Mouse (Mus musculus): Measurements from ENCODE around the gene Gm853. TPM values are rescaled to one million over a fixed set of nuclear protein-coding genes. Genes with fewer than 3 reads are reported as not detected.
A peak's percentile ranks its signal among the peaks of the same experiment; 100 is the strongest.

Gm853 gene
- polyA plus RNA-seq, 1 experiment from 2014 or later = 0.34 TPM

DNA sequence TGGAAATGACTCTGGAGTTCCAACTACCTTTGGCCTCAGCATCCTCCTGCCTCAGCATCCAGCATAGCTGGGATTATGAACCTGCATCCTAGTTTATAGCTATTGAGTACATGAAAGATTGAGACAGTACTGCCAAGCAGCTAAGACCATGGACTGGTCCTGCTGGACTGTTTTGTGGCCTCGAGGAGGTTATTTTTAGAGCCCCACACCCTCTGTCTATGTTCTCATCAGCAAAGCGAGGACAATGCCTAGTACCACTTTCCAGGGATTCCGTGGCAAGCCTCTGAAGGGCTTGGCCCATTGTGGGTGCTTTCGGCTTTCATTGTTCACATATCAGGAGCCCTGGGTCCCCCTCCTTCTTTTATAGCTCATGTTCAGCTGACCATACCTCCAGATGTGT is 51.8 kb downstream of the Gm853 start:
- WGBS = 84% methylated on average over 4 of the region's 4 CpGs
- peaks cover 15% of the 10 kb centered on the region for H3K27me3 ChIP-seq
- no peaks in the 10 kb centered on the region for H3K9me3 ChIP-seq
- H3K27ac ChIP-seq (replicated peaks) = no peak overlapping the region
- no peaks in the 10 kb centered on the region for H3K36me3 ChIP-seq
- no peak overlapping the region for H3K4me3 ChIP-seq
- no peak overlapping the region for H3K9ac ChIP-seq (replicated peaks)
- H3K4me1 ChIP-seq = peaks cover 21% of the 10 kb centered on the region
- H3K4me2 ChIP-seq (replicated peaks) = no peak overlapping the region
- no peak for ATAC-seq (replicated peaks)

DNA sequence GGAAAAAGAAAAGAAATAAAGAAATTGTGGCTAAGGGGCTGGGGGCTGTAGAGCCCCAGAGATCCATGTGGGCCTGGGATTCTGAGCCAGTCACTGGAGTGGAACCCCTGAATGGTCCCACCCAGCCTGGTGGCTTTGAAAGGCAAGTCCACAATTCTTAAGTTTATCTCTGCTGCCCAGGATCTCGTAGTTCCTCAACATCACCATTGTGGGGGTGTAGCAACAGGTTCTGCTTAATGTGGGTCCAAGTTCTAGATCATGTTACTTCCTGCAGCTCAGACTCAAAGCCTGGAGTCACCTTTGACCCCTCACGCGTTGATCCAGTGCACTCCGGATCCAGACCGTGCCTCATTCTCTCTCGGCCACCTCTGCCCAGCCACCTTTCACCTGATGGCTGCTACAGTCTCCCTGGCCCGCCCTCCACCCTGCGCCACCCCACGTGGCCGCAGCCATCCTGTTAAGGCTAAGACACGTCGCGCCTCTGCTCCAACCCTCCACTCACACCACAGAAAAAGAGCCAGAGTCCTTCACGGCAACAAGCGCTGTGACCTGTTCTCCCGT is 52.7 kb downstream of the Gm853 start:
- Histone ChIP-seq H3K9me3 (no peaks in the 10 kb centered on the region), H3K27ac (replicated peaks) (no peak overlapping the region), H3K4me1 (peaks cover 13% of the 10 kb centered on the region), H3K36me3 (no peaks in the 10 kb centered on the region), H3K4me2 (replicated peaks) (no peak overlapping the region), H3K4me3 (no peak overlapping the region), H3K27me3 (peaks cover 11% of the 10 kb centered on the region), H3K9ac (replicated peaks) (no peak overlapping the region)
- ATAC-seq (replicated peaks) = no peak
- WGBS = 91% methylated on average over 16 of the region's 16 CpGs

DNA sequence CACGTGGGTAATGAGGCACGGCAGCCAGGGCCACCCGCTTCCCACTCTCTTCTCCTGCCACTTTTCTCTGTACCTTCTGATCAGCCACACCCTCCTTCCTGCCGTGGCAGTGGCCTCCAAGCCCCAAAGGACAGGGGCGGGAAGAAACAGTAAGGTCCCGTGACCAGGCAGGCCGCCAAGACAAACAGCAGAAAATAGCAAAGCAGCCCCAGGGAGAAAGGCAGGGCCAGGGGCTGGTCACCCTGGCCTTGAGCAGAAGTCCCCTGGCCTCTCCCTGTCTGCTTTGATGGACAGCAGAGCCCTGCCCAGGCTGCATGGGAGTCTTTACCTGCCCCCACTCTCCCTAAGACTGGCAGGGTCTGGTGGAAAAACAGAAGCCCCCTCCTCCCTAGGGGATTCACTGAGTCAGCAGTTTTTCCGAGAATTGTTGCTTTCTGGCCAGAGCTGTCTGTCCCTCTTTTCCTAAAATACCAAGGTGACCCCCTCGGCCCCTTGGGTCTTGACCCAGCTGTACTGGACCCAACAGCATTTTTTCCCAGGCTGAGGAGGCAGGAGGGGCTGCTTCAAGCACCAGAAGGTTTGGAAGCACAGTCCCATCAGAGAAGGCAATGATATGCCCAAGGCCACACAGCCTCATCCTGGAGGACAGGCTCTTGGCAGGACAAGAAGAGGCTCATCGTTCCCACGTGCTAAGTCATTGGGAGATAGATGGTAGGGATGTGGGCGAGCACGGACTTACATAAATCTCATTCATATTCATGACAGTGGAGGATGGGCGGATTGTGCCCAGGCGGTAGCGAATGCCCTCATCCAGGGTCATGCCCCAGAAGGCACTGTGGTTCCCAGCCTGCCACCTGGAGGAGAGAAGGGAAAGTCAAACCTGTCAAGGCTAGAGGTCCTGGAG is 53.7 kb downstream of the Gm853 start:
- H3K4me2 ChIP-seq (replicated peaks) = 0 out of 2 replicates have a peak overlapping the region, but pooled peaks have one; percentile 9
- H3K4me3 ChIP-seq = no peak overlapping the region
- H3K36me3 ChIP-seq = no peaks in the 10 kb centered on the region
- H3K9ac ChIP-seq (replicated peaks) = no peak overlapping the region
- H3K27me3 ChIP-seq = peaks cover 10% of the 10 kb centered on the region; the same call in 1 of the 2 replicates
- H3K27ac ChIP-seq (replicated peaks) = no peak overlapping the region
- 39% methylated on average over 16 of the region's 16 CpGs for WGBS
- H3K9me3 ChIP-seq = no peaks in the 10 kb centered on the region
- no peak for ATAC-seq (replicated peaks)
- H3K4me1 ChIP-seq = peaks cover 12% of the 10 kb centered on the region

GRCm38 (mm10) chr4:130167814-130168213 is 54.4 kb downstream of the Gm853 start:
- peak overlapping the region; percentile 20 for H3K4me2 ChIP-seq (replicated peaks)
- ATAC-seq (replicated peaks) = no peak
- H3K27ac ChIP-seq (replicated peaks) = no peak overlapping the region
- H3K4me1 ChIP-seq = peaks cover 16% of the 10 kb centered on the region
- no peaks in the 10 kb centered on the region for H3K36me3 ChIP-seq
- H3K27me3 ChIP-seq = peaks cover 16% of the 10 kb centered on the region; the same call in 1 of the 2 replicates
- H3K9ac ChIP-seq (replicated peaks) = no peak overlapping the region
- no peak overlapping the region for H3K4me3 ChIP-seq
- WGBS = 50% methylated on average over 9 of the region's 9 CpGs
- no peaks in the 10 kb centered on the region for H3K9me3 ChIP-seq

DNA sequence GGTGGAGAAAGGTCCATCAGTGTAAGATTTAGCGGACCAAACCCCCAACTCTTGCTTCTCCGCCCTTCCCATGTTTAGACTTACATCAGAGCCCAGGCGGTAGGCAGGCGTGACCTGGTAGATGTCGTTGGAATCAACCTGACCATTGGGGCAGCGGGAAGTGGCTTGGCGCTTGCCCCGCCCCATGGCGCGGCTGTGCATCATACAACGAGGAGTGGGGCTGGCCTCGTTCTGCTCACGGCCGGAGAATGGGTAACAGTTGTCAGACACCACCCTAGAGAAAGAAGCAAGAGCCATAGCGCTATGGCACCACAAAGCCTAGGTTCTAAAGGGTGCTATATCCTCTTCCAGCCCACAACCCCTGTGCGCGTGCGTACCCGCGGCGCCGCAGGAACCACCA is 54.9 kb downstream of the Gm853 start:
- Histone ChIP-seq H3K27ac (replicated peaks) (no peak overlapping the region), H3K4me2 (replicated peaks) (peak overlapping the region; percentile 20), H3K4me3 (0 out of 2 replicates have a peak overlapping the region, but pooled peaks have one; percentile 15), H3K9me3 (no peaks in the 10 kb centered on the region), H3K4me1 (peaks cover 16% of the 10 kb centered on the region), H3K9ac (replicated peaks) (no peak overlapping the region), H3K36me3 (no peaks in the 10 kb centered on the region), H3K27me3 (peaks cover 20% of the 10 kb centered on the region)
- WGBS = 61% methylated on average over 22 of the region's 22 CpGs
- ATAC-seq (replicated peaks) = no peak

- Histone ChIP-seq H3K9ac (replicated peaks) (no peak overlapping the region), H3K4me3 (no peak overlapping the region), H3K4me2 (replicated peaks) (no peak overlapping the region), H3K27ac (replicated peaks) (no peak overlapping the region), H3K27me3 (peaks cover 23% of the 10 kb centered on the region), H3K9me3 (no peaks in the 10 kb centered on the region), H3K36me3 (no peaks in the 10 kb centered on the region), H3K4me1 (peaks cover 16% of the 10 kb centered on the region)
- no peak for ATAC-seq (replicated peaks)
- WGBS = 77% methylated on average over 8 of the region's 8 CpGs
Observed at GRCm38 (mm10) chr4:130166592-130166991, 55.6 kb downstream of the Gm853 start.

GRCm38 (mm10) chr4:130166061-130166460 is 56.1 kb downstream of the Gm853 start:
- Histone ChIP-seq H3K4me1 (peaks cover 16% of the 10 kb centered on the region), H3K27ac (replicated peaks) (no peak overlapping the region), H3K9ac (replicated peaks) (no peak overlapping the region), H3K9me3 (no peaks in the 10 kb centered on the region), H3K4me3 (no peak overlapping the region), H3K36me3 (no peaks in the 10 kb centered on the region), H3K4me2 (replicated peaks) (no peak overlapping the region), H3K27me3 (peaks cover 23% of the 10 kb centered on the region)
- ATAC-seq (replicated peaks) = no peak
- 80% methylated on average over 17 of the region's 18 CpGs for WGBS

DNA sequence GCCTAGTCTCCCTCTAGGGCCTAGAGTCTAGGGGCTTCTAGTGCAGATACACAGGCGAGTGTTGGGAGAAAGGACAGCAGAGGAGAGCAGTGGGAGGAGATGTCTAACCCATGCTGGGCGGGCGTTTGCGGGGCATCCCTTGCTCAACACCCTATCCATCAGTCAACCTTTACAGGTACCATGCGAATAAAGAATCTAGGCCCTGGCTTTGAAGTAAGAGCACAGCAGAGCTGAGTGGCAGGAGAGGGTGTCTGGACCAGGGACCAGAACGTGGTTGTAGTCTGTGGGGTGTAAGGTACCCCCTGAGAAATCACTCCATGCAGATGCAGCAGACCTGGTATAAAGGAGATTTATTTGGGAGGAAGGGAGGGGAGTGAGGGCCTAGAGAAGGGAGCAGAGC is 58.1 kb downstream of the Gm853 start:
- Histone ChIP-seq H3K9me3 (no peaks in the 10 kb centered on the region), H3K36me3 (no peaks in the 10 kb centered on the region), H3K27ac (replicated peaks) (no peak overlapping the region), H3K4me3 (no peak overlapping the region), H3K9ac (replicated peaks) (no peak overlapping the region), H3K4me2 (replicated peaks) (no peak overlapping the region), H3K4me1 (peaks cover 16% of the 10 kb centered on the region), H3K27me3 (peaks cover 23% of the 10 kb centered on the region)
- no peak for ATAC-seq (replicated peaks)
- WGBS = 68% methylated on average over 6 of the region's 6 CpGs

GRCm38 (mm10) chr4:130163391-130163861 is 58.8 kb downstream of the Gm853 start:
- Histone ChIP-seq H3K27ac (replicated peaks) (no peak overlapping the region), H3K4me1 (peaks cover 13% of the 10 kb centered on the region), H3K9ac (replicated peaks) (no peak overlapping the region), H3K36me3 (no peaks in the 10 kb centered on the region), H3K27me3 (peaks cover 23% of the 10 kb centered on the region), H3K4me3 (no peak overlapping the region), H3K4me2 (replicated peaks) (peak overlapping the region; percentile 9; the same call in 1 of the 2 replicates), H3K9me3 (no peaks in the 10 kb centered on the region)
- ATAC-seq (replicated peaks) = no peak
- 7% methylated on average over 20 of the region's 20 CpGs for WGBS

DNA sequence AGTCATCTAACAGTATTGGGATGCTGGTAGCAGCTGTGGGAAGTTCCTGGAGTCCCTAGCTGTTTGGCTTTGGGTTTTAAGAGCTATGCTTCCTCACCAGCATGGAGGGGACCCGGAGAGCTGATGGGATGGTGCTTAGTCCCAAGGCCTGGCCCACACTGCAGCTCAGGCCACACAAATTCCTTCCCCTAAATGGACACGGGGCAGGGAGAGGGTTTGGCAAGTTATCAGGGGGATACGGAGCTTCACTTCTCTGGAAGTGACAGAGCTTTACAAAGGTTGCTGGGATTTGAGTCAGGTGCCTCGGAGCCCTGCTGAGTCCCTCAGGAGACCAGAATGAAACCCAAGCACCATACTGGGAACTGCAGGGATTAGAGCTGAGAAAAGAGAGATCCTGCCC is 60.9 kb downstream of the Gm853 start:
- peaks cover 23% of the 10 kb centered on the region for H3K27me3 ChIP-seq
- H3K9me3 ChIP-seq = no peaks in the 10 kb centered on the region
- 10% methylated on average over 4 of the region's 4 CpGs for WGBS
- H3K9ac ChIP-seq (replicated peaks) = no peak overlapping the region
- no peak overlapping the region for H3K4me2 ChIP-seq (replicated peaks)
- H3K27ac ChIP-seq (replicated peaks) = no peak overlapping the region
- H3K4me1 ChIP-seq = peaks cover 5% of the 10 kb centered on the region
- no peak for ATAC-seq (replicated peaks)
- no peaks in the 10 kb centered on the region for H3K36me3 ChIP-seq
- H3K4me3 ChIP-seq = no peak overlapping the region

Measured in forebrain, embryonic 15.5 days (tissue).